Mouse (Mus musculus): Measurements from ENCODE around the gene Lrrc72. TPM values are rescaled to one million over a fixed set of nuclear protein-coding genes. Genes with fewer than 3 reads are reported as not detected.

The Lrrc72 gene
- total RNA-seq, 1 experiment = not detected

DNA sequence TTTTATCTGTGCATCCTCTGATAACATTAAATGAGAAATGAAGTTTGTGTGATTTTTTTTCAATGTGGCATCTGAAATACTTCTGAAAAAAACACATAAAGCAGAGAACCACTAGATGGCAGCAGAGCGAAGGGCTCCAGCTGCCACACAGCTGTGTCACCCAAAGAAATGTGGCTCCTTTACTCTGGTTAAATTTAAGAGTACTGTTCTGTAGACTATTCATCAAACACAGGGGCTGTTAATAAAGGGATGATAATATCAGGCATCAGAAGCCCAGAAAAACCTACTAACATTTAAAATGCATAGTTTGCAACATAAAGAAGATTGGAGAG lies 38.1 kb downstream of the Lrrc72 start:
- peak; percentile 36 for DNase-seq (ENCODE audit: low read depth, low spot score)
- in situ Hi-C loops (cut with MboI; ENCODE audit: low sequenced_read_pairs in 2 of 2, unreplicated experiment in 2 of 2) = loop anchor here in 1 of 2 experiments (25.0 kb wide), 1 partner anchor 447 kb away; no protein-coding TSS in a partner anchor
- Histone ChIP-seq H3K27ac (ENCODE audit: insufficient read depth, low read depth, low read length, poor library complexity, severe bottlenecking) (no peak overlapping the region), H3K4me1 (ENCODE audit: control insufficient read depth in 2 of 2, insufficient read depth in 2 of 2, low read length in 2 of 2, poor library complexity in 1 of 2) (0 out of 4 replicates have a peak, but pooled peaks cover 0 to 2% of the 10 kb centered on the region in 2 experiments), H3K9ac (ENCODE audit: insufficient read depth, low read depth, low read length, poor library complexity, severe bottlenecking) (no peak overlapping the region), H3K4me3 (ENCODE audit: insufficient read depth in 1 of 2, low read depth in 1 of 2, low read length in 2 of 2, poor library complexity in 1 of 2, severe bottlenecking in 1 of 2) (no peak overlapping the region), H3K36me3 (ENCODE audit: control insufficient read depth, insufficient read depth, low read length, poor library complexity, severe bottlenecking) (no peaks in the 10 kb centered on the region), H3K9me3 (ENCODE audit: control insufficient read depth, insufficient read depth, low read depth, low read length) (no peaks in the 10 kb centered on the region)
- TF ChIP-seq ZC3H11A (IDR thresholded peaks at IDR 0.05; ENCODE audit: borderline replicate concordance, low read depth, low read length) (peak; percentile 82), MAFK (IDR thresholded peaks at IDR 0.05; ENCODE audit: insufficient read depth, low read depth, low read length) (no peak), ZNF384 (IDR thresholded peaks at IDR 0.05; ENCODE audit: low read depth, low read length) (peak; percentile 66; the same call in 1 of the 2 replicates), CHD2 (IDR thresholded peaks at IDR 0.05; ENCODE audit: low read depth, low read length) (no peak), HCFC1 (IDR thresholded peaks at IDR 0.05; ENCODE audit: borderline replicate concordance, insufficient read depth, low read length) (no peak)

DNA sequence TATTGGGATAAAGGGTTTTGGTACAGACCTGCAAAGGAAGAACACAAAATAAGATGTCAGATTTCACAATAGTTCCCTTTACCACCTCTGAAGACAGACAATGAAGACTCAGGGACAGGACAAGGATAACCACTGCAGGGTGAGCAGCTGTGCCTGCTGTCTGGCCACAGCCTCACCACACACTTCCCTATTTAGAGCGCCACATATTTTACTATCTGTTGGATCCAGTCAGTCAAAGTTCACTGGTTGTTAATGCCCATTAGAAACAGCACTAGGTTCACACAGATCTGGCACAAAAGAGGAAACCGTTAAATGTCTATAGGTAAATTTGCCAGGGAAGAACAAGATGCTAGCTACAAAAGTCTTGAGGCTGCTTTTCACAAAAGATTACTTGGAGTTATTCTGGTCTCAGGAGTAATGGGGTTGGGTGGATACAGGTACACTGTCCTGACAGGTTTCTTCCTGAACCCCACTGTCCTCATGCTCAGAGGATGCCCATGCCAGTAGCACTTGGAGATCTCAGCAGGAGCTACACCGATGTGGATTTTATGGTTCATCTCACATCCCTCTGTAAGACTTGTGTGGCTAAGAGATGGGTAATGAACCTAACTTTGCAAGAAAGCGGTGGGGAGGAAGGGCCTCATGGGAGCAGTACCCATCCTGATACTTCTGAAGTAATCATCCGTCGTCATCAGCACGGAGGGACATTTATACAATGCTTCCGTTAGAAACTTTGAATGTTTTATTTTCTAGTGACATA lies 38.6 kb downstream of the Lrrc72 start:
- Histone ChIP-seq H3K4me1 (ENCODE audit: control insufficient read depth in 2 of 2, insufficient read depth in 2 of 2, low read length in 2 of 2, poor library complexity in 1 of 2) (0 out of 4 replicates have a peak, but pooled peaks cover 0 to 2% of the 10 kb centered on the region in 2 experiments), H3K9ac (ENCODE audit: insufficient read depth, low read depth, low read length, poor library complexity, severe bottlenecking) (no peak overlapping the region), H3K36me3 (ENCODE audit: control insufficient read depth, insufficient read depth, low read length, poor library complexity, severe bottlenecking) (no peaks in the 10 kb centered on the region), H3K9me3 (ENCODE audit: control insufficient read depth, insufficient read depth, low read depth, low read length) (no peaks in the 10 kb centered on the region), H3K27ac (ENCODE audit: insufficient read depth, low read depth, low read length, poor library complexity, severe bottlenecking) (no peak overlapping the region), H3K4me3 (ENCODE audit: insufficient read depth in 1 of 2, low read depth in 1 of 2, low read length in 2 of 2, poor library complexity in 1 of 2, severe bottlenecking in 1 of 2) (no peak overlapping the region)
- in situ Hi-C loops (cut with MboI; ENCODE audit: low sequenced_read_pairs in 2 of 2, unreplicated experiment in 2 of 2) = loop anchor here in 1 of 2 experiments (25.0 kb wide), 1 partner anchor 448 kb away; no protein-coding TSS in a partner anchor
- no peak for DNase-seq (ENCODE audit: low read depth, low spot score)
- TF ChIP-seq ZC3H11A (IDR thresholded peaks at IDR 0.05; ENCODE audit: borderline replicate concordance, low read depth, low read length) = no peak

DNA sequence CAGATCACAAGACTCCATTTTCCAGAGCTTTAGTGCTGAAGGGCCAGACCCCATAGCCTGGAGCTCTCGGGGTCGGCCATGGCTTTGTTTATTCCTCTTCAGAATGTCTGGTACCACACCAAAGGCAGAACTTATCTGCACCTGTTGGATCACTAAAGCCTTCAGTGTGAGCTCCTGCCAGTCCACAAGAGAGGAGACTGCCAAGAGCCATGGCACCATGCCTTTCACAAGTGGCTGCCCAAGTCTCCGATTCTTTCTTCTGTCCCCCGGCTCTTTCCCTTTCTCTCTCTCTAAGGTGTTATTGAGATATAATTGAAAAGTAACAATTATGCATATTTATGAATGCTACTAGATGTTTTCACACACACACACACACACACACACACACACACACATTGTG lies 43.1 kb downstream of the Lrrc72 start:
- DNase-seq (ENCODE audit: low read depth, low spot score) = no peak
- TF ChIP-seq MAFK (IDR thresholded peaks at IDR 0.05; ENCODE audit: insufficient read depth, low read depth, low read length) (no peak), CHD2 (IDR thresholded peaks at IDR 0.05; ENCODE audit: low read depth, low read length) (no peak), HCFC1 (IDR thresholded peaks at IDR 0.05; ENCODE audit: borderline replicate concordance, insufficient read depth, low read length) (no peak), ZC3H11A (IDR thresholded peaks at IDR 0.05; ENCODE audit: borderline replicate concordance, low read depth, low read length) (no peak), ZNF384 (IDR thresholded peaks at IDR 0.05; ENCODE audit: low read depth, low read length) (no peak)
- no peaks in the 10 kb centered on the region for H3K36me3 ChIP-seq (ENCODE audit: control insufficient read depth, insufficient read depth, low read length, poor library complexity, severe bottlenecking)
- H3K27ac ChIP-seq (ENCODE audit: insufficient read depth, low read depth, low read length, poor library complexity, severe bottlenecking) = no peak overlapping the region
- in situ Hi-C loops (cut with MboI; ENCODE audit: low sequenced_read_pairs in 2 of 2, unreplicated experiment in 2 of 2) = loop anchor here in 1 of 2 experiments (25.0 kb wide), 1 partner anchor 452 kb away; no protein-coding TSS in a partner anchor
- no peak overlapping the region for H3K9ac ChIP-seq (ENCODE audit: insufficient read depth, low read depth, low read length, poor library complexity, severe bottlenecking)
- no peak overlapping the region for H3K4me3 ChIP-seq (ENCODE audit: insufficient read depth in 1 of 2, low read depth in 1 of 2, low read length in 2 of 2, poor library complexity in 1 of 2, severe bottlenecking in 1 of 2)
- H3K4me1 ChIP-seq (ENCODE audit: control insufficient read depth in 2 of 2, insufficient read depth in 2 of 2, low read length in 2 of 2, poor library complexity in 1 of 2) = peaks cover 0 to 2% of the 10 kb centered on the region in 2 experiments; a peak in 1 of 4 replicates
- H3K9me3 ChIP-seq (ENCODE audit: control insufficient read depth, insufficient read depth, low read depth, low read length) = no peaks in the 10 kb centered on the region

DNA sequence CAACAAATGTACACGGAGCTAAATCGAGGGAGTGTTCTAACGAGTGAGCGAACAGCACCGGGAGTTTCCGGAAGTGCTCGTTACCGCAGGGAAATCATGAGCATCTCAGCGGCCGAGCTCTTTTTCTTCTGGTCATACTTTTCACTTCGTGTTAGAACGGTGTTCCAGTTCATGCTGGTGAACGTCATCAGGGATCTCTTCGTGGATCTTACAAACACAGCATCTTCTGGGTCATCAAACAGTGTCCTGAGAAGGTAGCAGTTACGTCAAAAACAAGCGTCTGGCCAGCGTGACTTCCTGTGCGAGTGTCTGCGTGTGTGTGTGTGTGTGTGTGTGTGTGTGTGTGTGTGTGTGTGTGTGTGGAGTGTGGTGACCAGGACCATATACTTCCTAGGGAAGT lies 44.7 kb downstream of the Lrrc72 start:
- Histone ChIP-seq H3K9me3 (ENCODE audit: control insufficient read depth, insufficient read depth, low read depth, low read length) (no peaks in the 10 kb centered on the region), H3K4me3 (ENCODE audit: insufficient read depth in 1 of 2, low read depth in 1 of 2, low read length in 2 of 2, poor library complexity in 1 of 2, severe bottlenecking in 1 of 2) (peak overlapping the region in 1 of 2 experiments; percentile 23; a peak in 1 of 4 replicates), H3K4me1 (ENCODE audit: control insufficient read depth in 2 of 2, insufficient read depth in 2 of 2, low read length in 2 of 2, poor library complexity in 1 of 2) (peaks cover 0 to 2% of the 10 kb centered on the region in 2 experiments; a peak in 1 of 4 replicates), H3K9ac (ENCODE audit: insufficient read depth, low read depth, low read length, poor library complexity, severe bottlenecking) (no peak overlapping the region), H3K27ac (ENCODE audit: insufficient read depth, low read depth, low read length, poor library complexity, severe bottlenecking) (no peak overlapping the region), H3K36me3 (ENCODE audit: control insufficient read depth, insufficient read depth, low read length, poor library complexity, severe bottlenecking) (no peaks in the 10 kb centered on the region)
- DNase-seq (ENCODE audit: low read depth, low spot score) = no peak
- in situ Hi-C loops (cut with MboI; ENCODE audit: low sequenced_read_pairs in 2 of 2, unreplicated experiment in 2 of 2) = loop anchor here in 1 of 2 experiments (25.0 kb wide), 1 partner anchor 454 kb away; no protein-coding TSS in a partner anchor
- no peak for TF ChIP-seq CHD2 (IDR thresholded peaks at IDR 0.05; ENCODE audit: low read depth, low read length)

DNA sequence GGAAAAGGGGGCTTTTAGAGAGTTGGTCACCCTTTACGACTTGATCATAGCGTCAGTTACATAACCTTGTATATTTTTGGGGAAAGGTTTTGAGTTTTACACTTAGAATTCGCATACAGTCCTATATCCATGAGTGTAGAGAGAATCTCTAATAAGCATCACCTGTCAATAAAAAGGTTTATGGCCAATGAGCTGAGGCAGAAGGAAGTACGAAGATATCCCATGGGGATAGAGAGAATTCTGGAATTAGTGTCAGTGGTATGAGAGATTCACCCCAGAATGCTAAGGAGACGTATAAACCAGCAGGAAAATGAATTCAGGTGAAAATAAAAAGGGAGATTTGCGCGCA lies 45.4 kb downstream of the Lrrc72 start:
- in situ Hi-C loops (cut with MboI; ENCODE audit: low sequenced_read_pairs in 2 of 2, unreplicated experiment in 2 of 2) = loop anchor here in 1 of 2 experiments (25.0 kb wide), 1 partner anchor 455 kb away; no protein-coding TSS in a partner anchor
- DNase-seq (ENCODE audit: low read depth, low spot score) = no peak
- H3K9ac ChIP-seq (ENCODE audit: insufficient read depth, low read depth, low read length, poor library complexity, severe bottlenecking) = no peak overlapping the region
- no peak for TF ChIP-seq ZC3H11A (IDR thresholded peaks at IDR 0.05; ENCODE audit: borderline replicate concordance, low read depth, low read length)
- H3K36me3 ChIP-seq (ENCODE audit: control insufficient read depth, insufficient read depth, low read length, poor library complexity, severe bottlenecking) = no peaks in the 10 kb centered on the region
- H3K9me3 ChIP-seq (ENCODE audit: control insufficient read depth, insufficient read depth, low read depth, low read length) = no peaks in the 10 kb centered on the region
- no peak overlapping the region for H3K4me3 ChIP-seq (ENCODE audit: insufficient read depth in 1 of 2, low read depth in 1 of 2, low read length in 2 of 2, poor library complexity in 1 of 2, severe bottlenecking in 1 of 2)
- H3K27ac ChIP-seq (ENCODE audit: insufficient read depth, low read depth, low read length, poor library complexity, severe bottlenecking) = no peak overlapping the region
- H3K4me1 ChIP-seq (ENCODE audit: control insufficient read depth in 2 of 2, insufficient read depth in 2 of 2, low read length in 2 of 2, poor library complexity in 1 of 2) = peaks cover 0 to 2% of the 10 kb centered on the region in 2 experiments; a peak in 1 of 4 replicates

Data from ES-E14 (cell line).